ENCODE assay signal across 8 mouse cellular contexts in genomic region chr13:67420558-67421206, GRCm38 (mm10). TPM values are rescaled to one million over a fixed set of nuclear protein-coding genes. Genes with fewer than 3 reads are reported as not detected.
A peak's percentile ranks its signal among the peaks of the same experiment; 100 is the strongest.
DNase-seq lines count a peak whose midpoint lies in the region; ATAC-seq and TF ChIP-seq lines count a peak whose summit lies in the region.

No protein-coding gene starts in this region.

- H3K27ac ChIP-seq in gastrocnemius, adult 2 months, result no peak overlapping the region
- H3K27ac ChIP-seq in testis, adult 2 months (ENCODE audit: control insufficient read depth, insufficient read depth, low read depth, low read length), result no peak overlapping the region
- H3K27ac ChIP-seq in limb, embryonic 13.5 days, result no peak overlapping the region
- no peak overlapping the region for H3K27ac ChIP-seq in stomach, embryonic 16.5 days (ENCODE audit: low read length)

- H3K9ac ChIP-seq in limb, embryonic 13.5 days, result peak overlapping the region; percentile 67
- peak overlapping the region; percentile 76 for H3K9ac ChIP-seq in stomach, embryonic 16.5 days (ENCODE audit: low read length)

- TF ChIP-seq POLR2A in testis, adult 2 months (IDR thresholded peaks at IDR 0.05; ENCODE audit: control insufficient read depth, low read depth, low read length), result no peak

- DNase-seq in gastrocnemius, adult 2 months, result no peak
- no peak for DNase-seq in gastrocnemius, adult 18-20 months (ENCODE audit: low spot score)
- DNase-seq in testis, postnatal 14 days (ENCODE audit: low spot score), result no peak
- no peak for DNase-seq in adrenal gland, postnatal 10 days
- DNase-seq in gastrocnemius, postnatal 4 days (ENCODE audit: low spot score in 2 of 2), result no peak

- no peaks in the 10 kb centered on the region for H3K27me3 ChIP-seq in testis, adult 2 months (ENCODE audit: control insufficient read depth, insufficient read depth, low read length)
- H3K27me3 ChIP-seq in limb, embryonic 13.5 days, result no peaks in the 10 kb centered on the region
- H3K27me3 ChIP-seq in stomach, embryonic 16.5 days (ENCODE audit: control insufficient read depth, insufficient read depth, low read length), result no peaks in the 10 kb centered on the region

- no peak; the same call in 1 of the 2 replicates for ATAC-seq in limb, embryonic 13.5 days (ENCODE audit: low FRiP score, low read depth)
- ATAC-seq in stomach, embryonic 16.5 days (ENCODE audit: insufficient read depth, low FRiP score), result peak; percentile 56; the same call in 1 of the 2 replicates

- no peaks in the 10 kb centered on the region for H3K9me3 ChIP-seq in limb, embryonic 13.5 days
- H3K9me3 ChIP-seq in stomach, embryonic 16.5 days (replicated peaks; ENCODE audit: control insufficient read depth, low read length), result no peaks in the 10 kb centered on the region

- no peaks in the 10 kb centered on the region for H3K36me3 ChIP-seq in testis, adult 2 months (ENCODE audit: control insufficient read depth, insufficient read depth, low read length)
- H3K36me3 ChIP-seq in limb, embryonic 13.5 days, result no peaks in the 10 kb centered on the region
- H3K36me3 ChIP-seq in stomach, embryonic 16.5 days (ENCODE audit: control insufficient read depth, insufficient read depth, low read length), result no peaks in the 10 kb centered on the region

- H3K4me2 ChIP-seq in limb, embryonic 13.5 days (replicated peaks), result peak overlapping the region; percentile 84
- H3K4me2 ChIP-seq in stomach, embryonic 16.5 days (ENCODE audit: low read depth, low read length), result peak overlapping the region; percentile 66

- peak overlapping the region; percentile 73 for H3K4me3 ChIP-seq in gastrocnemius, adult 2 months
- H3K4me3 ChIP-seq in testis, adult 2 months (ENCODE audit: control insufficient read depth, low read depth, low read length), result peak overlapping the region; percentile 86
- H3K4me3 ChIP-seq in limb, embryonic 13.5 days, result peak overlapping the region; percentile 64
- H3K4me3 ChIP-seq in stomach, embryonic 16.5 days (replicated peaks; ENCODE audit: low read length), result peak overlapping the region; percentile 71

- TF ChIP-seq CTCF in gastrocnemius, adult 2 months (IDR thresholded peaks at IDR 0.05), result no peak
- no peak for TF ChIP-seq CTCF in testis, adult 2 months (IDR thresholded peaks at IDR 0.05; ENCODE audit: control insufficient read depth, insufficient read depth, insufficient replicate concordance, low read depth, low read length)

- 38% methylated on average over 11 of the region's 11 CpGs for WGBS in limb, embryonic 13.5 days
- WGBS in stomach, embryonic 16.5 days, result 27% methylated on average over 11 of the region's 11 CpGs

- peaks cover 2% of the 10 kb centered on the region for H3K4me1 ChIP-seq in testis, adult 2 months (ENCODE audit: control insufficient read depth, insufficient read depth, low read length)
- 0 out of 2 replicates have a peak, but pooled peaks cover 6% of the 10 kb centered on the region for H3K4me1 ChIP-seq in limb, embryonic 13.5 days
- H3K4me1 ChIP-seq in stomach, embryonic 16.5 days (ENCODE audit: control insufficient read depth, insufficient read depth, low read length), result no peaks in the 10 kb centered on the region

- intact Hi-C loops in gastrocnemius, adult 2 months (cut with DNase I), result no loop called here

RNA-seq across cellular contexts. Expression of gene Zfp459, which starts 0.5 kb away (rescaled TPM):
- 1 to 10 TPM in 1 of 2 experiments, under 1 TPM in 1; 0.92 to 1.2 TPM for total RNA-seq in gastrocnemius, adult 2 months (2021)
- total RNA-seq in gastrocnemius, adult 18-20 months (2021), result under 1 TPM; 0.27 to 0.81 TPM
- 0.14 and 0.62 TPM in 2 replicates for polyA plus RNA-seq in testis, adult 2 months (2012; rRNA removed)
- 1.7 TPM in 2 replicates for polyA plus RNA-seq in limb, embryonic 13.5 days (2015; fragmentation: Nextera tagmentation; extraction: Ambion mirVana)
- polyA plus RNA-seq in stomach, embryonic 16.5 days (2015; fragmentation: Nextera tagmentation; extraction: Ambion mirVana), result 0.75 and 1.2 TPM in 2 replicates
- 1 to 10 TPM in 1 of 2 experiments, under 1 TPM in 1; 0.54 to 1.5 TPM for total RNA-seq in adrenal gland, postnatal 10 days (2021)
- under 1 TPM; 0.49 to 0.86 TPM for total RNA-seq in gastrocnemius, postnatal 4 days (2021)

RNA-seq across cellular contexts. Expression of gene Zfp429, which starts 21.1 kb away (rescaled TPM):
- total RNA-seq in gastrocnemius, adult 2 months (2021), result 1 to 10 TPM; 1.0 to 1.7 TPM
- total RNA-seq in gastrocnemius, adult 18-20 months (2021), result 1 to 10 TPM; 1.6 to 2.0 TPM
- polyA plus RNA-seq in testis, adult 2 months (2012; rRNA removed), result 0.17 and 0.60 TPM in 2 replicates
- 5.6 and 7.9 TPM in 2 replicates for polyA plus RNA-seq in limb, embryonic 13.5 days (2015; fragmentation: Nextera tagmentation; extraction: Ambion mirVana)
- 6.7 TPM in 2 replicates for polyA plus RNA-seq in stomach, embryonic 16.5 days (2015; fragmentation: Nextera tagmentation; extraction: Ambion mirVana)
- total RNA-seq in adrenal gland, postnatal 10 days (2021), result 1 to 10 TPM; 4.3 to 4.4 TPM
- 1 to 10 TPM; 2.0 to 2.4 TPM for total RNA-seq in gastrocnemius, postnatal 4 days (2021)

RNA-seq across cellular contexts. Expression of gene Zfp874a, which starts 30.7 kb away (rescaled TPM):
- total RNA-seq in gastrocnemius, adult 2 months (2021), result 1 to 10 TPM; 6.5 to 8.3 TPM
- total RNA-seq in gastrocnemius, adult 18-20 months (2021), result 1 to 10 TPM; 6.6 to 8.0 TPM
- 0.65 and 0.70 TPM in 2 replicates for polyA plus RNA-seq in testis, adult 2 months (2012; rRNA removed)
- 11.5 and 11.6 TPM in 2 replicates for polyA plus RNA-seq in limb, embryonic 13.5 days (2015; fragmentation: Nextera tagmentation; extraction: Ambion mirVana)
- polyA plus RNA-seq in stomach, embryonic 16.5 days (2015; fragmentation: Nextera tagmentation; extraction: Ambion mirVana), result 8.9 and 9.8 TPM in 2 replicates
- 10 to 100 TPM; 11.1 to 13.2 TPM for total RNA-seq in adrenal gland, postnatal 10 days (2021)
- total RNA-seq in gastrocnemius, postnatal 4 days (2021), result 1 to 10 TPM; 4.0 to 5.5 TPM

RNA-seq across cellular contexts. Expression of gene Zfp456, which starts 45.1 kb away (rescaled TPM):
- under 1 TPM; 0.20 to 0.53 TPM for total RNA-seq in gastrocnemius, adult 2 months (2021)
- total RNA-seq in gastrocnemius, adult 18-20 months (2021), result under 1 TPM; 0.14 to 0.34 TPM
- polyA plus RNA-seq in testis, adult 2 months (2012; rRNA removed), result 0.06 and 0.09 TPM in 2 replicates
- 1.6 and 1.7 TPM in 2 replicates for polyA plus RNA-seq in limb, embryonic 13.5 days (2015; fragmentation: Nextera tagmentation; extraction: Ambion mirVana)
- polyA plus RNA-seq in stomach, embryonic 16.5 days (2015; fragmentation: Nextera tagmentation; extraction: Ambion mirVana), result 1.7 and 2.5 TPM in 2 replicates
- 1 to 10 TPM; 1.7 to 1.9 TPM for total RNA-seq in adrenal gland, postnatal 10 days (2021)
- under 1 TPM; 0.47 to 0.61 TPM for total RNA-seq in gastrocnemius, postnatal 4 days (2021)

RNA-seq across cellular contexts. Expression of gene Gm28041, which starts 45.1 kb away (rescaled TPM):
- total RNA-seq in gastrocnemius, adult 2 months (2021), result not detected
- total RNA-seq in gastrocnemius, adult 18-20 months (2021), result under 1 TPM in 1 of 2 experiments, not detected in 1; 0.47 TPM
- polyA plus RNA-seq in testis, adult 2 months (2012; rRNA removed), result not detected in 2 replicates
- 0.32 and 0.36 TPM in 2 replicates for polyA plus RNA-seq in limb, embryonic 13.5 days (2015; fragmentation: Nextera tagmentation; extraction: Ambion mirVana)
- polyA plus RNA-seq in stomach, embryonic 16.5 days (2015; fragmentation: Nextera tagmentation; extraction: Ambion mirVana), result 0.36 and 0.50 TPM in 2 replicates
- total RNA-seq in adrenal gland, postnatal 10 days (2021), result 1 to 10 TPM in 1 of 2 experiments, not detected in 1; 1.7 TPM
- total RNA-seq in gastrocnemius, postnatal 4 days (2021), result not detected
